Mouse (Mus musculus) thymus, postnatal 4 days (tissue): ENCODE results near the gene Mthfs.

Experiments used
- DNase-seq: peaks from one replicate; pipeline ENCODE4 v3.0.0; 2021

Gene Mthfs

DNA sequence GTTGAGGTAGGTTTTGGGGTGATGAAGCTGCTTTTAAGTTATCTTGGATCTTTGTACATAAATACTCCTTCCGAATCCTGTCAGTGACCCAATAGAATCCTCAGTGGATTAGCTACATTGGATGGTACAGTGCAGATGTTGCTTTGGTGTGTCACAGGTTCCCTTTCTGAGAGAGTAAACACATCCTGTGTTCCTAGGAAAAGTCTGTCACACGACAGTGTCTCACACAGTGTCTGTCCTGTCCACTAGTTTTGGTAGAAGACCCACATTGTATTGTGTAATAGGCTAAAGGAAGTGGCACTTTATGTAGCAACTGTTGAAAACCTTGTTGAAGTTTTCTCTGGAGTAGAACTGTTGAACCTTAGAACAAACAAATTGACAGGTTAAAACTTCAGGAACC lies 42.9 kb downstream of the Mthfs start:
- DNase-seq, result no peak

DNA sequence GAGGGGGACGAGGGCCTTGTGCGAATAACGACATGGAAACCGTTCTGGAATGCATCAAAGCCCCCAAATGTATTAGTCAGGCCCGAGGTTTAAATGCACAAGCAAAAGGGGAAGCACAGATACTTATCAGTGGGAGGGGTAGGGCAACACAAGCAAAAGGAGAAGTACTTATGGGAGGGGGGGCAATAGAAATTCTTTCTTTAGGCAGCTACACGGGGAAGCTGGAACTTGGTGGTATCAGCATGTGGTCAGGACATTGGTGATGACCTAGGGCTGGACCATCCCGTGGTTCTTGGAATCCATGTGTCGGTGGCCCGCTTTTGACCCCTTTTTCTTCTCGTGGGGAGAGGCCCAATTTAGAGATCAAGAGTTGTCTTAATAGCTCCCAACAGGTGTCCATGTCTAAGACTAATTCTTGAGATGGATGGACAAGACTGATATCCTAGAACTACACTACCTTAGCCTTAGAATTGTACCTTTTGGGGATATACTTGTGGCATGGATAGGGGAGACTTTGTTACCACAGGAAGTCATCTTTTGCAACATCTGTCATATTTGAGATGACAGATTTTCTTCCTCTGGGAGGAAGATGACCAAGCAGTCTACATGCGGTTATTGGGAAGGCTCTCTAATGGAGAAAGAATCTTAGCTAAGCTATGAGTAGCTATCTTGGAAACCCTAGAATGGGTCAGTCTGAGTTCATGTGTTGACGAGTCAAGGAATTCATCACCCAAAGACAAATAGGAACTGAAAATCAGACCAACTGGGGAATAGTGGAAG lies 46.3 kb downstream of the Mthfs start:
- no peak for DNase-seq

DNA sequence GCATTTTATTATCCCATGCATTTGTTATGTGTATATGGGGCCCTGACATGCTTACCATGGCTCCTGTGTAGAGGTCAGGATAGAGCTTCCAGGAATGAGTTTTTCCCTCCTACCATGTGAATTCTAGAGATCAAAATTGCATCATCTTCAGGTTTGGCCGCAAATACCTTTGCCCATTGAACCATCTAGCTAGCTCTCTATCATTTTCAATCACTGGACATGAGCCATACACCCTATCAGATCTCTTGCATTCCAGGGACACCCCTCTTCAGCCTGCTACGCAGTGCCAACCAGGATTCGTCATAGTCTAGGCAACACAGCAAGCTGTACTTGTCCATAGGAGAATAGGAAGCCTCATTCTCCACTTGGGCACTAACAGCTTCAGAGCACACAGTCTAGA lies 53.5 kb downstream of the Mthfs start:
- DNase-seq, result no peak

DNA sequence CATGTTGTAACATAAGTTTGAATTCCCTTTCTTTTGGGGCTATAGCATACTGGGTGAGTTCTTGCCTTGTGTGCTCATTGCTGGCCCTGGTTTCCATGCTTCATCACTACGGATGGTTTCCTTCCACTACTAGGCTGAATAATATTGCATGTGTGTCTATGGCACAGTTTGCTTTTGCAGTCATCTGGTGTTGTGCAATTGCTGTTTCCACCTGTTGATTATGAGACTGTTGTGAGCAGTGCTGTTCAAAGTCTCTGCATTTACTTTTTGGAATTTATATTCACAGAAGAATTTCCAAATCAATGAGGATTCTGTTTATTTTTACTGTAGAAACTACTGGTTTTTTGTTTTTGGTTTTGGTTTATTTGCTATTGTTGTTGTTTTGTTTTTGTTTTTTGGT lies 54.1 kb downstream of the Mthfs start:
- DNase-seq, result no peak

DNA sequence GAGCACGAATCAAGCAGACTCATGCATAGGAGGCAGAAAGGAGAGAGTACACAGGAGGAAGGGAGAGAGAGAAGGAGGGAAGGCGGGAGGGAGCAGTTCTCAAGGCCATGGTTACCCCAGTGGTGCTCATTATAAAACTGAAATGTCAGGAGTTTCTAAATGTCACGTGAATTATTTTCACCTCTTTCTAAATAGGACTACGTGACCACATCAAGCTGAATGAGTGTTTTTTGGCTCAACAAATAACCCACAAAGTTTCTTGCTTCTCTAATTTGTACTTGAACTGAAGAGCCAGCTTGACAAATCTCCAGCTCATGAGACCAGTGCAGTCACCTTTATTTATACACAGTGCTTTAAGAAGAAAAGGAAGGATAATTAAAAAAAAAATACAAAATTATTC lies 56.6 kb downstream of the Mthfs start:
- DNase-seq, result no peak

DNA sequence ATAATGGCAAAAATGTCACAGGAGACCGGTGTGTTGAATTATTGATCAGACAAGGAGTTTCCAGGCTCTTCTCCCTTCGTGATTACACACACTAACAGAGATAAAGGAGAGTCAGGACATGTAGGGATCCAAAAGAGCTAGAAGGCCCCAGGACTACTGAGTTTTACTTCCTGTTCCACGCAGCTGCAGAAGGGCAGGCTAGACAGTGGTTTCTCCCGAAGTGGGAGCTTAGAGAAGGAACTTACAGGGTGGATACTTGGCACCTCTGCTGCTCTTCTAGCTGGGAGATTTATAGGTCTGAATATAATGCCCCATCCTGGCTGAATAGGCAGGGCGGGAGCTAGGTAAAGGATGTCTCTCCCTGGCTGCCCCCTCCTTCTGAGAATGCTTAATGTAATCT lies 57.1 kb downstream of the Mthfs start:
- DNase-seq, result no peak

DNA sequence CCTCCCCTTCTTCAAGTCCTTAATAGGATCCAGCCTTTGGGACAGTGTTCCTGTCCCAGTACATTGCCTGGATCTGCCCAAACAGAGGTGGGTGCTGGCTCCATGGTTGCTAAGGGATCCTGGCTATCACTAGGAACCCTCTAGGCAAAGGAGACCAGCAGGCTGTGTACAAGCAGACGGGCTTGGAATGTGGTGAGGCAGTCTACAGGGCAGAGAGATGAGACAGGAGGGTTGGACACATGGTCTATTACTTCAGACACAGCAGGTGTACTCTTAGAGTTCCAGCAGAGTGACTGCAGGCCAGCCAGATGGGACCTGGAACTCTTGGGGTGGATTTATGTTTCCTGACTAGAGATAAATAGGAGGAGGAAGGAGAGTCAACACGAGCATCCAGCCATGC lies 59.9 kb downstream of the Mthfs start:
- no peak for DNase-seq

DNA sequence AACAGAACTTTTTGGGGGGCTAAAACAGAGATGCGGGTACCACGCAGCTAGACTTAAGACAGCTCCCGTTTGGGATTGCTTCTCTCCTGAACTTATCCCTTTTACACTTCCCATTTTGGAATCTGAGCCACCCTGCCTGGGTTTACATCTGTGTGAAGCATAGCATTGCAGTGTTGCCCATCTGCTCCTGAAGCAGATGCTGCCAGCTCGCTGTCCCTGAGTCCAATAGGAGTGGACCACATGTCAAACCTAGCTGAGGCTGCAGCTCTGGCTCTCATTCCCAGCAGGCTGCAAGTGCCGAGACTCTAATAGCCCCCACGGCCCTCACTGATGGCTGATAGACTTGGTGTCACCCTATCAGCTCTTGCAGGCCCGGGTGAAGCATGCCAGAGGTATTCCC lies 63.3 kb downstream of the Mthfs start:
- DNase-seq, result no peak

DNA sequence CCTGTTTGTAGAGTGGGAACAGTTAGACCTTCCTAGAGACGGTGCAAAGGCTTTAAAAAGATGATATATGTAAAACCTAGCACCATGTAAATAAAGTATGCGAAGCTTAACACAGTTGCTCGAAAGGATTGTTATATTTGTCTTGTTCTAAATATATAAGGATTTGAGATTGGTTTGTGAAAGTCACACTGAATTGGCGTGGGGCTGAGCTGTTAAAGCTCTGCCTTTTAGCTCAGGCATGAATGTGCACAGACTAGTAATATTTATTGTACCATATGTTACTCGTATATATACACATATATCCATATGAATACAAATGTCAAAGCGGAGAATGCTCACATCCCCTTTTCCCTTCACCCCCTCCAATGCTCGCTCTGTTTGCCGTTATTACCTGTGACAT lies 67.7 kb downstream of the Mthfs start:
- DNase-seq, result no peak

DNA sequence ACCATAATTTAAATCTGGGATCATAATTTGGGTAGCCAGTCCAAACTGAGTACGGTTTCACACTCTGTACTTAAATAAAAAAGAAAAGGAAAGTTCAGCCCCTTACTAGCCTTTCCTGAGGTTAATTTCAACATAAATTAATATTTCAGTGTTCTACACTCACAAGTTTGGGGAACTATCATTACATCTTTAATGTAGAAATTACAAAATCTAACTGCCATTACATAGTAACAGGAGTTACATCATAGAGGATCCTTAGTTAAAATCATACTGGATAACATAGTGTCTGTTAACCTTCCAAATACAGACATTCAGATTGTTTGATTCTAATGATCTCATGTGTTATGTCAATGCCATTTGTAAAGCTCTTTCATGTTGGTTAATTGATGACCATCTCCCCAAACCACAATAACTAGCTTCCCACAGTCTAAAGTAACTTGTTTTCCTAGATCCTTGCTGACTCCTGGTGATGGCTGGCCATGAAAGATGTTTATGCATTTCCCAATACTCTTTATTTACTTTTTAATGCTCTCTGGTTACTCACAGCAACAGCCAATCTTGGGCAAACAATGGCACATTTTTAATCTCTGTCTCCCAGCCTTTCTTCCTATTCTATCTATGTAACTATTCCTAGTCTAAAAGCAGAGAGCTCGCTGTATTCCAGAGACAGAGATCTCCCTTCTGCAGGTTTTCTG lies 72.0 kb downstream of the Mthfs start:
- no peak for DNase-seq

DNA sequence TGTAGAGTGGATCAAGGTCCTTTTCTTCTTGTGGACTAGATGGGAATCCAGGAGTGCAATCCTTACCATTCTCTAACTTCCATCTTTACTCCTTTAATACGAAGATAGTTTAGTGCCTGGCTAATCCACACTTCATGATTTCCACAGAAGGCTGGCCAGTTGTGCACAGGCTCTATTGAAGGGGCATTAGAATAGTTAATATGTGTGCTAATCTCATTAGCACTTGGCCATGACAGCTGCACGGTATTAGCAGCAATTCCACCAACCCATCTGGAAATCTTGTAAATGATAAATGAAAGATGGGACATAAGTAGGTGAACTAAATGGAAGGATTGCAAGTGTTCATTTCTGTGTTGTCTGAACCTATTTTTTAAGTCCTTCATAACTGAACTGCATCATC lies 77.6 kb downstream of the Mthfs start:
- no peak for DNase-seq

DNA sequence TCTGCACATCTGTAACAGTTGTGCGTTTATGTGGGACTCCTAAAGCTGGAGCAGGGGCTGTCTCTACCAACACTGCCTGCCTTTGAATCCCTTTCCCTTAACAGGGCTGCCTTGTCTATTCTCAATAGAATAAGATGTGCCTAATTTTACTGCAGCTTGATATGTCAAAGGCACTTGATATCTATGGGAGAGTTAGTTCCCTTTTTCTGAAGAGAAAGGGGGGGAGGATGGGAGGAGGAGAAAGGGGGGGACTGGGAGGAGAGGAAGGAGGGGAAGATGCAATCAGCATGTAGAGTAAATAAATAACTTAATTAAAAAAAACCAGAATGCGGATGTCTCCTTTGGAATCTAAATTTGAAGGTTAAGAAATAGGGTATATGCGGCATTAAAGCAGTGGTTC lies 82.9 kb downstream of the Mthfs start:
- DNase-seq, result no peak

DNA sequence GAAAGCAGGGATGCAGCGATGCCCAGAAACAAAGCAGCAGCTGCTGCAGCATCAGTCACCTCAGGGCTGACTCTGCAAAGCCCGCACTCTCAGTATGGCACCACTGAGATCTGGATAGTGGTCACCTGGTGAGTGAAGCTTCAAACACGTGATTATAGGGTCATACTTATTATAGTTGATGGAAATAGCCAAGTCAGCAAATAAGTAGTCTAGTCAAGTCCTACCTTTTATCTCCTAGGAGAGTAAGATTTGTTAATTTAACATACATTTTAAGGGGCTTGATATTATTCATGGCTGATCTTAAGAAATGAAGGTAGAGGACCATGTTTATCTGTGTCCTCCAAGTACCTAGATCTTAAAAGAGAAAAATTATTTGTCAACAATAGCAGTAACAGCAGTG lies 83.6 kb downstream of the Mthfs start:
- no peak for DNase-seq

DNA sequence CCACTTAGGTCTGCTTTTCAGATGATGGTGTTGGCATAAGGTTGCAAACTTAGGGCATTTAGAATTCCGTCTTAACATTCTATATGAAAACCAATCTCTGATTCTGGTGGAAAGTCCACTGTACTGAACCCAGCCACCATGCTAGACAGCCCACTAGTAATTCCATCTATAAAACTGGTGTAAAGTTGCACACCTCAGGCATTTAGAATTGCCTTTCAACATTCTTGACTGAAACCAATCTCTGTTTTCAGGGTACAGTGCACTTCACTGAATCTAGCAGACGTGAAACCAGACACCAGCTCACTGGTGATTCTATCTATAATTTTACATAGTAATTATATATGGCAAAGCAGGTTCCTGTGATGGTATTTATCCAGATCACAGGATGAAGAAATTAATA lies 95.2 kb downstream of the Mthfs start:
- no peak for DNase-seq

DNA sequence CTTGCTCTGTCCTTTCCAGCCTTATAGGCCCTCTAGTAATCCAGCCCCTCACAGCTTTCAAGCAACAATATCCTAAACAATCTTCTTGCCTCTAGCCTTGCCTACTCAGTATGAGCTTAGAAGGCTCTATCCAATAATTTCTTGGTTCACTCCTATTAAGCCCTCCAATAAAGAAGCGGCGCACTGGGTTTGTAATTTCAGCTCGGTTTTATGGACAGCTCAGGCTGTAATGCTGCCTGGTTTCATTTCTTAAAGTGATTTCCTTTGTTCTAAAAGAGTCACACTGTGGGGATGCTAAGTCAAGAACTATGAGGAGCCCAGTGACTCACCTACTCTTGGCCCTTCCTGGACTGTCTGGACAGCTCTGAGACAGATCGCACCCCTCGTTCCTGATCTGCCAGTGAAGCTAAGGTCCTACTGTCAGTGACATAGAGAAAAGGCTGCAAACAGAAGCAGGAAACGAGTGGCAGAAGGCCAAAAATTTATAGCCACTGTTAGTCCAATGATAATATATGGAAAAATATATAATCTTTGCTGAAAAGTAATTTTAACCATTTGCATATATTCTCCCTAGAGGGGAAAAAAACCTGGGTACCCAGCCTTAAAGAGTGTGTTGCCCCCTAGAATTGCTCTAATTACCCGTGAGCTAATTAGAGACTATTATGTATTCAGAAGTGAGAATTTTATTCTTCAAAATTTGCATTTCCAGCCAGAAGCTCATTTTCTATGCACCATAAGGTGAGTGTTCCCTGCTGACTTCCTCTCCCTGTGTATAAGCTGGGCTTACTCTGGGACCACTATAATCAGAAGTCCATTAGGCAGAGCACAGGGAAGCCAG lies 98.1 kb downstream of the Mthfs start:
- DNase-seq, result no peak

DNA sequence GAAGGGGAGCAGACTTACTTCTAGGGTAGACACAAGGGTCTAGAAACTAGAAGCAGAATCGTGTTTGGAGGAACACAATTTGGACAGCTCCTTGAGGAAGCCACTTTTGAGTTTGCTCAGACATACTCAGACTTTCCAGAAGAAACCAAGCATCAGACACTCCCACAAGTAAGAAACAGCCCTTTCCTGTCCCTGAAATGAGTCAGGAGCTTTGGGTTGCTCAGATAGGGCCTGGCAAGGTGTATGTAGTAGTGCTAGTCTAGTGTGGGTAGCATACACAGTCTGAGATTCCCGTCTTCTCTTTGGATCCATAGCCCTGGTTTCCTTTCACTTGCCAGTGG lies 98.7 kb downstream of the Mthfs start:
- DNase-seq, result no peak

DNA sequence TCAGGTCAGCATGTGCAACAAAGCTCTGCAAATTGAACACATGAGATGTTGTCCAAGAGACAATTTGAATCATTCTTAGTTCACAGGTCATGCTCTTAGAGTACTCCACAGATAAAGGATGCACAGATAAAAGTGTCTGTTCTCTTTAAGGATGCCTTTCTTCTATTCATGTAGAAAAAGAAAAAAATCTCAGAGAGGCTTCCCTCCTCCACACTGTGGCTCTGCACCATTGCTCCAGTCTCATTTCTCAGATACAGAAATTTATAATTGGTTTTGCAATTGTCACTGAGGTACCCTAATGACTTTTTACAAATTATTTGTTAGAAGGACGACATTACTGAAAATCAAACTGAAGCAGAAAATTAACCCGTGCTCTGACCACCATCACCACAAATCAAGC lies 101.2 kb downstream of the Mthfs start:
- DNase-seq, result no peak

DNA sequence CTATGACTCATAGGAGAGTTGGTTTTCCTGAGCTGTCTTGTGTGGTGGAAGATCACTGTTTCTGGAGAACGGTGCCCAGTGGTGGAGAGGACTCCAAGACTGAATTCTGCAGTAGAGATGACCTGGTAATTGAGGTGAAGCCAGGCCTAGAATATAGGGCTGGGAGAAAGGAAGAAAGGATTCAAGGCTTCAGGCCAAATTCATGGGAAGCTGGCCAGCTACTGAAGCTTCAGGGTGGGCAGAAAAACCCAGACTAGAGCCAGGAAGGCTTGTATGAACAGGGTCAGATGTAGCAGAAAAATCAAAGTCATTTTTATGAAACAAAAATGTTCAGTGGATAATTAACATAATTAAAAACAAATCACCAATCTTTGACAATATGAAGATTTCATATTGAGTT lies 163.3 kb downstream of the Mthfs start:
- no peak for DNase-seq

DNA sequence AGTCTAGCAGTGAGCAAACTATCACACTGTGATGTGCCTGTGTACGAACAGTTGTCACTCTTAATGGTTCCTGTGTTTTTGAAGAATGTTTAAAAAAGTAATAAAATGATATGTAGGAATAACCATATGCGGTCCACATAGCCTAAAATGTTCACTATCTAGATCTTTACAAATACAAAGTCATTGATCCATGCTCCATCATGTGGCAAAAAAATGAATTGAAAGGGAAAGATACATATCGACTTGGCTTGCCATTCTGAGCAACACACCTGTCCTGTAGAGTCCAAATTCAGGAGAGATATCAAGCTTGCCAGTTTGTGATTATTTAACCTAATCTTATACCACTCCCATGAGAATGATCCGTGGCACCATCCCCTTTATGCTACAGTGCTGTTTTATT lies 164.2 kb downstream of the Mthfs start:
- DNase-seq, result no peak

DNA sequence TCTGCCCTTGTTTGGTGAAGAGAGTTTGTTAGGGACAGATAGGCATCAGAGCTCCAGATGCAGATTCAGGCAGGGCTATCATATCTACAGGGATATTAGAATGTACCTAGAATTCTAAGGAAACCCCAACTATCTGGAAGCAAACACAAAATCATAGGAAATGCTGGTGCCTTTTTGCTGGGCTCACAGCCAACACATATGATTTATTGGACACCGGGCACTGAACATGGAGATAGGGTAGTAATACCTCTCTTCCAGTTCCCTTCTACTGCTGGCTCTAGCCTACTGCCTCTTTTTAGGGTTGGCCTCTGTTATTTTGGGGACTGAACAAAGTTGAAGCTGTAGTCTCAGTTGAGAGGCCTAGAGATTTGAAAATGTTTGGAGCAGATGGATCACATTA lies 192.6 kb downstream of the Mthfs start:
- DNase-seq, result no peak
